Mouse (Mus musculus): ENCODE results near the gene Dstyk. TPM values are rescaled to one million over a fixed set of nuclear protein-coding genes. Genes with fewer than 3 reads are reported as not detected.
"Not testable (repeated sequence)": the region's sequence is repeated elsewhere in the genome, so short reads cannot be mapped to it uniquely, and the experiment has no call there.

Gene Dstyk
- polyA plus RNA-seq, 1 experiment from 2014 or later, result 8.6 TPM

DNA sequence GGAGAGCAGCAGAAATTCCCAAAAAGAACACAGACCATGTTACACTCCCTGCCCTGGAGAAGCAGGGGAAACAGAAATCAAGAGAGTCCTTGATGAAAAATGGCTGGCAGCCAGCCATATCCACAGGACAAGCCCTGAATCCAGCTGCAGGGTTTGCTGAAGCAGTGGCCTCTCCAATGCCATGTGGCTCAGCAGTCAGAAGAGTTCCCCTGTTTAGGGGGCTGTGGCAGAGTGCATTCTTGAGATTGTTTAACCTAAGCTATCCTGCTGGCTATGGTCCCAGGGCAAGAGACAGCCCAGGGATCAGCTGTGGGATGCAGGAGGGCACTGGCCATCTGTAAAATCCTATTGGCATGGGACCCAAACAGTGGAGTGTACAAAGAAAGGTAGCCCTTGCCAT lies 51.6 kb downstream of the Dstyk start:
- Histone ChIP-seq H3K9ac (no peak overlapping the region), H3K27me3 (no peaks in the 10 kb centered on the region), H3K9me3 (no peaks in the 10 kb centered on the region), H3K27ac (replicated peaks) (no peak overlapping the region), H3K4me1 (replicated peaks) (no peaks in the 10 kb centered on the region), H3K4me2 (no peak overlapping the region), H3K36me3 (peaks cover 15% of the 10 kb centered on the region), H3K4me3 (no peak overlapping the region)
- no peak for ATAC-seq (ENCODE audit: low FRiP score, low read depth)

DNA sequence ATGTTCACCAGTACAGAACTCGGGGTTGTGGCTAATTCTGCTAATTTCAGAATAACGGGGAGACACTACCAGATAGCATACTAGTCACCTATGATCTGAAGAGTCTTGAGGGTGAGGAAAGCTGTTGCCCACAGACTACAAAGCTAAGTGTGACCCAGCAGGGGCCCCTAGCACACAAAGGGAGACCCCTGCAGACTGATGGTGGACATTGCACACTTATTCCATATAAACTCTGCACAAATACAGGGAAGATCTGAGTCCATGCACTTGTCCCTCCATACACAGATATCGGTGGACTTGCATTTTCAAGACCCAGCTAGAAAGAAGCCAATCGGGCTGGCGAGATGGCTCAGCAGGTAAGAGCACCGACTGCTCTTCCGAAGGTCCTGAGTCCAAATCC lies 52.2 kb downstream of the Dstyk start:
- H3K9me3 ChIP-seq, result no peaks in the 10 kb centered on the region
- H3K9ac ChIP-seq, result no peak overlapping the region
- 94% methylated on average over 7 of the region's 7 CpGs for WGBS
- no peak overlapping the region for H3K27ac ChIP-seq (replicated peaks)
- H3K27me3 ChIP-seq, result no peaks in the 10 kb centered on the region
- no peak for ATAC-seq (ENCODE audit: low FRiP score, low read depth)
- no peak overlapping the region for H3K4me3 ChIP-seq
- no peaks in the 10 kb centered on the region for H3K4me1 ChIP-seq (replicated peaks)
- no peak overlapping the region for H3K4me2 ChIP-seq
- H3K36me3 ChIP-seq, result peaks cover 10% of the 10 kb centered on the region

- H3K9ac ChIP-seq; H3K4me1 ChIP-seq (replicated peaks); H3K27ac ChIP-seq (replicated peaks); H3K36me3 ChIP-seq; H3K4me2 ChIP-seq; H3K4me3 ChIP-seq; H3K27me3 ChIP-seq; ATAC-seq (ENCODE audit: low FRiP score, low read depth); H3K9me3 ChIP-seq: not testable (repeated sequence)
- WGBS, result 94% methylated on average over 1 of the region's 1 CpGs
Observed at GRCm38 (mm10) chr1:132470031-132470430, 52.7 kb downstream of the Dstyk start.

DNA sequence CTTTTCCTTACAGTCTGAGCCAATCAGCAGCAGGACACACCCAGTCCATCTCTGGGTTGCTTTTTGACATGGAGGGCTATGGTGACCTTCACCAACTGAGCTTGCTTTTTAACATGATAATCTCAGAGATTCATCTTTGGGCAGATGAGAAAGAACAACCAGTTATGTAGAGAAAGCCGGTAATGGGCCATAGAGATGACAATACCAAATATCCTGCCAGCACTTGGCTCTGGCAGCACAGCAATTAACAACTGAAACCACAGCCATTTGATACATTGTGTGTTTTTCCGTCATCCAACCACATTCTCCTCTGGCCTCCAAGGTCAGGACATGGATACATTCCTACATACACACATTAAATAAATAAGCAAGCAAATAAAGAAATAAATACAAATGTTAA lies 53.7 kb downstream of the Dstyk start:
- no peak for ATAC-seq (ENCODE audit: low FRiP score, low read depth)

DNA sequence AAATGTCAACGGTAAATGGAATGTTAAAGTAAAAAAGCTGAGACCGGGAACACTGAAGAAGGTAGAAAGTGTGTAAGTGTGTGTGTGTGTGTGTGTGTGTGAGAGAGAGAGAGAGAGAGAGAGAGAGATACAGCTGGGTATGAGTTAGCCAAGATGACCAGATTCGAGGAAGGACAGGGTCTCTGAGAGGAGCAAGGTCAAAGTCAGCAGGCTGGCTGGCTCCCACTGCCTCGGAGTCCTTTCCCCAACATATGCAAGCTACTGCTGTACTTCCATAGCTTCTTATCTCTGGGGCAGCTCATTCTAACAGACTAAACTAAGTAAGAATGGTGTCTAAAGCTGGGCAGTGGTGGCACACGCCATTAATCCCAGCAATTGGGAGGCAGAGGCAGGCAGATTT lies 54.1 kb downstream of the Dstyk start:
- no peak overlapping the region for H3K4me3 ChIP-seq
- no peak overlapping the region for H3K4me2 ChIP-seq
- no peaks in the 10 kb centered on the region for H3K36me3 ChIP-seq
- no peaks in the 10 kb centered on the region for H3K9me3 ChIP-seq
- no peak overlapping the region for H3K9ac ChIP-seq
- H3K4me1 ChIP-seq (replicated peaks), result peaks cover 12% of the 10 kb centered on the region
- no peak overlapping the region for H3K27ac ChIP-seq (replicated peaks)
- H3K27me3 ChIP-seq, result no peaks in the 10 kb centered on the region
- ATAC-seq (ENCODE audit: low FRiP score, low read depth), result no peak
- 90% methylated on average over 5 of the region's 5 CpGs for WGBS

More for the DNA sequence above, 53.7 kb downstream of the Dstyk start:
- 87% methylated on average over 2 of the region's 2 CpGs for WGBS
- no peak overlapping the region for H3K4me3 ChIP-seq
- no peaks in the 10 kb centered on the region for H3K27me3 ChIP-seq
- H3K36me3 ChIP-seq, result no peaks in the 10 kb centered on the region
- H3K9me3 ChIP-seq, result no peaks in the 10 kb centered on the region
- H3K27ac ChIP-seq (replicated peaks), result no peak overlapping the region
- H3K9ac ChIP-seq, result no peak overlapping the region
- peaks cover 7% of the 10 kb centered on the region for H3K4me1 ChIP-seq (replicated peaks)
- no peak overlapping the region for H3K4me2 ChIP-seq

DNA sequence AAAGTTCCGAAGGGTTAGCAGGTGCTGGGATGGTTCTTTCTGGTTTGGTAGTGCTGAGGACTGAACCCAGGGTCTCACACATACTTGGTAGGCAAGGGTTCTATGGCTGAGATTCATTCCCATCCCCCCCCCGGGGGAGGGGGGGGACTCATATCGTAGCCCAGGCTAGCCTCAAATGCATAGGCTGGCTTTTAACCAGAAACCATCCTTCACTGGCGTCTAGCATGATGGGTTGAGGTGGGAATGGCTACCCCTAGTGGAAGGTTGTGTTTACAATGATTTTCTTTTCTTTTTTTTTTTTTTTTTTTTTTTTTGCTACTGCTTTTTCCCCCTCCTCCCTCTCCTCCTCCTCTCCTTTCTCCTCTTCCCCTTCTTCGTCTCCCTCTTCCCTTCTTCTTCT lies 55.2 kb downstream of the Dstyk start:
- ATAC-seq (ENCODE audit: low FRiP score, low read depth), result no peak
- Histone ChIP-seq H3K4me3 (no peak overlapping the region), H3K27ac (replicated peaks) (no peak overlapping the region), H3K36me3 (no peaks in the 10 kb centered on the region), H3K9me3 (no peaks in the 10 kb centered on the region), H3K27me3 (no peaks in the 10 kb centered on the region), H3K4me2 (no peak overlapping the region), H3K9ac (no peak overlapping the region), H3K4me1 (replicated peaks) (peaks cover 12% of the 10 kb centered on the region)
- 55% methylated on average over 5 of the region's 5 CpGs for WGBS

- Histone ChIP-seq H3K4me2 (no peak overlapping the region), H3K27ac (replicated peaks) (no peak overlapping the region), H3K9ac (no peak overlapping the region), H3K4me1 (replicated peaks) (peaks cover 30% of the 10 kb centered on the region), H3K4me3 (no peak overlapping the region), H3K9me3 (no peaks in the 10 kb centered on the region), H3K36me3 (no peaks in the 10 kb centered on the region), H3K27me3 (no peaks in the 10 kb centered on the region)
- WGBS, result 83% methylated on average over 1 of the region's 1 CpGs
- ATAC-seq (ENCODE audit: low FRiP score, low read depth), result no peak
Observed at GRCm38 (mm10) chr1:132474496-132474895, 57.1 kb downstream of the Dstyk start.

DNA sequence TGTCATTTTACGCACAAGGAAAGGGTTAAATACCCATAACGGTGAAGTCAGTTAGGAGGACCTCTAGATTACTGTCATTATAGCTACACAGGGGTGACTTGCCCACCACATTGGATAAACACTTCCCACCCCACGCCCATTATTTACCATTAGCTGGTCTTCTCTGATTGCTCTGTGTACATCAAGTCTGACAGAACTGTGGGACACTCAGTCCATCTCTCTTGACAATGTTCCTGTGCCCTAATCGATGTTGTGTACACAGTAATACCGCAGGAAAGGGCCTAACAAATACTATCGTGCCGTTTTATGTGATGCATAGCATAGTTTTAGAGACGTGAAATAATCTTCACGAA lies 59.2 kb downstream of the Dstyk start:
- H3K4me2 ChIP-seq, result peak overlapping the region; percentile 87
- H3K27ac ChIP-seq (replicated peaks), result peak overlapping the region; percentile 83
- peak overlapping the region; percentile 76 for H3K9ac ChIP-seq
- WGBS, result 6% methylated on average over 9 of the region's 9 CpGs
- peak; percentile 72 for ATAC-seq (ENCODE audit: low FRiP score, low read depth)
- H3K27me3 ChIP-seq, result no peaks in the 10 kb centered on the region
- peaks cover 30% of the 10 kb centered on the region for H3K4me1 ChIP-seq (replicated peaks)
- H3K36me3 ChIP-seq, result no peaks in the 10 kb centered on the region
- H3K9me3 ChIP-seq, result no peaks in the 10 kb centered on the region
- peak overlapping the region; percentile 93 for H3K4me3 ChIP-seq

GRCm38 (mm10) chr1:132476928-132477691 lies 59.8 kb downstream of the Dstyk start, which contains the start of gene Rbbp5:
Gene Rbbp5, plus strand, starts transcription at chr1:132477365.
- peak within 1 kb of the TSS; percentile 83 for H3K27ac ChIP-seq (replicated peaks)
- WGBS, result under 1% methylated on average over 43 of the region's 43 CpGs
- peak within 1 kb of the TSS; percentile 87 for H3K4me2 ChIP-seq
- no peaks in the 10 kb centered on the region for H3K9me3 ChIP-seq
- H3K4me3 ChIP-seq, result peak within 1 kb of the TSS; percentile 93
- no peaks in the 10 kb centered on the region for H3K27me3 ChIP-seq
- peak within 1 kb of the TSS; percentile 76 for H3K9ac ChIP-seq
- peak; percentile 92 for ATAC-seq (ENCODE audit: low FRiP score, low read depth)
- H3K4me1 ChIP-seq (replicated peaks), result peaks cover 30% of the 10 kb centered on the region
- H3K36me3 ChIP-seq, result no peaks in the 10 kb centered on the region

DNA sequence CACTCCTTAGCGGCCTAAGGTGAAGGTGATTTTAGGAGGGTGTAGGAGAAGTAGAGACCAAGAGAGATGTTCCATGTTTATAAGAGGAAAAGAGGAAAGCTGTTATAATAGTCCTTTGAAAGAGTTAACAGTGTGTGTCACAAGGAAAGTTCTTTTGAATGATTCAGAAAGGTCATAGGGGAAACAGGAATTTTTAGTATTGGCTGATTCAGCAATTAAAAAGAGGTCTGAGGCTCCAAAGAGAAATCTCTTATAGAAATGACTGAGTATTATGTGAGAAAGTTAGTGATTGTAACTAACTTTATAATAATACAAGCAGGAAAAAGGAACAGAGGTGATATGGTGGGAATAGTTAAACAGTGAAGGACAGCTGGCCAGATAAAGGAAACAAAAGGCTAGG lies 62.1 kb downstream of the Dstyk start:
- H3K27ac ChIP-seq (replicated peaks), result no peak overlapping the region
- no peaks in the 10 kb centered on the region for H3K27me3 ChIP-seq
- H3K4me1 ChIP-seq (replicated peaks), result peaks cover 30% of the 10 kb centered on the region
- H3K4me3 ChIP-seq, result no peak overlapping the region
- no peak overlapping the region for H3K9ac ChIP-seq
- no peaks in the 10 kb centered on the region for H3K9me3 ChIP-seq
- ATAC-seq (ENCODE audit: low FRiP score, low read depth), result no peak
- no peak overlapping the region for H3K4me2 ChIP-seq
- 0 out of 2 replicates have a peak, but pooled peaks cover under 1% of the 10 kb centered on the region for H3K36me3 ChIP-seq
- 90% methylated on average over 1 of the region's 1 CpGs for WGBS

- Histone ChIP-seq H3K9ac (no peak overlapping the region), H3K4me1 (replicated peaks) (peaks cover 18% of the 10 kb centered on the region), H3K27me3 (no peaks in the 10 kb centered on the region), H3K9me3 (no peaks in the 10 kb centered on the region), H3K36me3 (peaks cover 10% of the 10 kb centered on the region), H3K4me2 (no peak overlapping the region), H3K4me3 (no peak overlapping the region), H3K27ac (replicated peaks) (no peak overlapping the region)
- WGBS, result 90% methylated on average over 2 of the region's 2 CpGs
- ATAC-seq (ENCODE audit: low FRiP score, low read depth), result no peak
Observed at GRCm38 (mm10) chr1:132481619-132482018, 64.3 kb downstream of the Dstyk start.

DNA sequence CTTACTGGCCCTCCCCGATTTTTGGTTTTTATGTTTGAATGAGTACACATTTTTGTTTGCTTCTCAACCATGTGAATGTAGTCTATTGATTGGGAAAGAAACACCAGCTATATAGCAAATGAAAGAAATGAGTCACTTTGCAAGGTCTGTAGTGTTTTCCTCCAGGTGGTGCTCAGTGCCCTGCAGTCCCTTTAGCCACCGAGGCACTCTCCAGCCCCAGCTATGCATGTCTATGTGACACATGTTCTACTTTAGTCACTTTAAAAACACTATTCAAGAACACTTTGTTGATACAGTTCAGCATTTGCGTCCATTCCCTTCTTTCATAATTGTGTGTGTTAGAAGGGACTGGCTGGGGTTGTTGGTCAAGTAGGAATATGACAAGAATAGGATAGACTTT lies 65.9 kb downstream of the Dstyk start:
- 89% methylated on average over 3 of the region's 3 CpGs for WGBS
- H3K27ac ChIP-seq (replicated peaks), result no peak overlapping the region
- no peaks in the 10 kb centered on the region for H3K27me3 ChIP-seq
- H3K9me3 ChIP-seq, result no peaks in the 10 kb centered on the region
- H3K4me2 ChIP-seq, result no peak overlapping the region
- H3K36me3 ChIP-seq, result peaks cover 21% of the 10 kb centered on the region
- H3K4me1 ChIP-seq (replicated peaks), result peaks cover 12% of the 10 kb centered on the region
- ATAC-seq (ENCODE audit: low FRiP score, low read depth), result no peak
- H3K9ac ChIP-seq, result no peak overlapping the region
- no peak overlapping the region for H3K4me3 ChIP-seq

DNA sequence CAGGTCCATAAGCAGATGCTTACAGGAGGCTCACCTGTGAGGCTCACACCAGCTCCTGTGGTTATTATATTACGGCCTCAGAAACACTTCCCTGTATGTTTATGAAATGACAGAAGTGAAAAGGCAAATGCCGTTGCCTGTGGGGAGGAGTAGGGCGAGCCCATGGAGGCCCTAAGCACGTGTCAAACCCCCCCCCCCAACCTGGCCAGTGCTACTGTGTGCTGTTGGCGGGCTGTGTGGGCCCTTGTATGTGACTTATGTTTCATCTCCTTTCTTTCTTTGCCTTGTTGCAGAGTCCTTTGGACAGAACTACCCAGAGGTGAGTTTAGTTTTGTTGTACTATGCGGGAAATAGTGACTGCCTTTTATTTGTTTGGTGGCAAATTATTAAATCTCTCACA lies 66.4 kb downstream of the Dstyk start:
- Histone ChIP-seq H3K4me3 (no peak overlapping the region), H3K36me3 (peaks cover 21% of the 10 kb centered on the region), H3K4me1 (replicated peaks) (peaks cover 6% of the 10 kb centered on the region), H3K27ac (replicated peaks) (no peak overlapping the region), H3K9me3 (no peaks in the 10 kb centered on the region), H3K4me2 (no peak overlapping the region), H3K27me3 (no peaks in the 10 kb centered on the region), H3K9ac (no peak overlapping the region)
- no peak for ATAC-seq (ENCODE audit: low FRiP score, low read depth)
- 90% methylated on average over 6 of the region's 6 CpGs for WGBS

Measured in hindbrain, embryonic 15.5 days (tissue).